Mouse (Mus musculus) liver, embryonic 15.5 days (tissue): ENCODE measurements at regions not wholly inside any gene's neighbourhood (a gene's known extent, or its start where the extent isn't known, plus 50 kb on each side); places are given as distances from the start of the nearest gene placed in this dataset.

Experiments used
- ATAC-seq: fragments of 200-750 bp; cut with Nextera tagmentation; 2 replicates; pipeline ENCODE4 v1.8.0; 2017; ENCODE audit warnings: moderate number of reproducible peaks, mild to moderate bottlenecking, moderate library complexity; ENCODE audit not compliant: insufficient read depth
- H3K27ac ChIP-seq: fragments of 300-500 bp; sonication (generic); replicated peaks from 2 replicates; pipeline ENCODE4 v1.5.1; 2015; ENCODE audit warnings: mild to moderate bottlenecking, inconsistent platforms
- H3K27me3 ChIP-seq: fragments of 300-500 bp; sonication (generic); 2 replicates; pipeline ENCODE4 v1.6.1; 2015; ENCODE audit warnings: mild to moderate bottlenecking, inconsistent platforms
- H3K36me3 ChIP-seq: fragments of 300-500 bp; sonication (generic); replicated peaks from 2 replicates; pipeline ENCODE4 v1.6.1; 2015; ENCODE audit warnings: moderate library complexity, mild to moderate bottlenecking, inconsistent platforms
- H3K4me1 ChIP-seq: fragments of 300-500 bp; sonication (generic); replicated peaks from 2 replicates; pipeline ENCODE4 v1.6.1; 2015; ENCODE audit warnings: inconsistent platforms
- H3K4me2 ChIP-seq: fragments of 300-500 bp; sonication (generic); 2 replicates; pipeline ENCODE4 v1.6.1; 2015; ENCODE audit warnings: moderate library complexity, mild to moderate bottlenecking, inconsistent platforms
- H3K4me3 ChIP-seq: fragments of 300-500 bp; sonication (generic); replicated peaks from 2 replicates; pipeline ENCODE4 v1.5.1; 2015; ENCODE audit warnings: mild to moderate bottlenecking, inconsistent platforms
- H3K9ac ChIP-seq: fragments of 300-500 bp; sonication (generic); 2 replicates; pipeline ENCODE4 v1.6.1; 2015; ENCODE audit warnings: moderate library complexity, mild to moderate bottlenecking, inconsistent platforms
- H3K9me3 ChIP-seq: fragments of 300-500 bp; sonication (generic); replicated peaks from 2 replicates; pipeline ENCODE4 v1.6.1; 2016; ENCODE audit warnings: inconsistent platforms
- WGBS: fragments of 180-500 bp; shearing (Covaris S2); methylation state at CpG from one replicate; pipeline ENCODE4 v1.1.7; 2015; ENCODE audit warnings: mixed read lengths; ENCODE audit not compliant: insufficient replicate concordance; 5-methylcytosine and 5-hydroxymethylcytosine counted together

- Histone ChIP-seq H3K27ac (no peak overlapping the region), H3K36me3 (no peaks in the 10 kb centered on the region), H3K9me3 (no peaks in the 10 kb centered on the region), H3K27me3 (no peaks in the 10 kb centered on the region), H3K4me2 (no peak overlapping the region), H3K9ac (no peak overlapping the region), H3K4me3 (no peak overlapping the region), H3K4me1 (no peaks in the 10 kb centered on the region)
- 66% methylated on average over 12 of the region's 12 CpGs for WGBS
- no peak for ATAC-seq
These were observed 100.5 kb upstream of the Npvf start for GRCm38 (mm10) chr6:50754786-50755185.

- Histone ChIP-seq H3K4me1 (no peaks in the 10 kb centered on the region), H3K27ac (no peak overlapping the region), H3K4me2 (no peak overlapping the region), H3K27me3 (no peaks in the 10 kb centered on the region), H3K9me3 (no peaks in the 10 kb centered on the region), H3K9ac (no peak overlapping the region), H3K4me3 (no peak overlapping the region), H3K36me3 (no peaks in the 10 kb centered on the region)
- 51% methylated on average over 6 of the region's 6 CpGs for WGBS
- no peak for ATAC-seq
These were observed 106.1 kb upstream of the Npvf start for GRCm38 (mm10) chr6:50760367-50760766.

GRCm38 (mm10) chr6:50763121-50763520, 108.9 kb upstream of the Npvf start:
- 52% methylated on average over 4 of the region's 4 CpGs for WGBS

GRCm38 (mm10) chr6:50766442-50766915, 112.2 kb upstream of the Npvf start:
- H3K4me2 ChIP-seq, result 0 out of 2 replicates have a peak overlapping the region, but pooled peaks have one; percentile 16
- H3K27me3 ChIP-seq, result no peaks in the 10 kb centered on the region
- no peak overlapping the region for H3K9ac ChIP-seq
- no peaks in the 10 kb centered on the region for H3K36me3 ChIP-seq
- no peak overlapping the region for H3K27ac ChIP-seq
- H3K4me1 ChIP-seq, result no peaks in the 10 kb centered on the region
- 44% methylated on average over 14 of the region's 14 CpGs for WGBS
- H3K9me3 ChIP-seq, result no peaks in the 10 kb centered on the region
- no peak overlapping the region for H3K4me3 ChIP-seq
- ATAC-seq, result no peak

More at GRCm38 (mm10) chr6:50763121-50763520, 108.9 kb upstream of the Npvf start:
- Histone ChIP-seq H3K4me2 (no peak overlapping the region), H3K36me3 (no peaks in the 10 kb centered on the region), H3K4me3 (no peak overlapping the region), H3K27ac (no peak overlapping the region), H3K9me3 (no peaks in the 10 kb centered on the region), H3K27me3 (no peaks in the 10 kb centered on the region), H3K9ac (no peak overlapping the region), H3K4me1 (no peaks in the 10 kb centered on the region)
- no peak for ATAC-seq

- ATAC-seq, result no peak
- WGBS, result 63% methylated on average over 6 of the region's 6 CpGs
- H3K4me1 ChIP-seq, result no peaks in the 10 kb centered on the region
- H3K9me3 ChIP-seq, result no peaks in the 10 kb centered on the region
- H3K27ac ChIP-seq, result no peak overlapping the region
- H3K27me3 ChIP-seq, result no peaks in the 10 kb centered on the region
- no peak overlapping the region for H3K4me2 ChIP-seq
- no peak overlapping the region for H3K9ac ChIP-seq
- H3K4me3 ChIP-seq, result no peak overlapping the region
- no peaks in the 10 kb centered on the region for H3K36me3 ChIP-seq
These were observed 112.9 kb upstream of the Npvf start for GRCm38 (mm10) chr6:50767126-50767525.

- H3K27ac ChIP-seq, result no peak overlapping the region
- no peak for ATAC-seq
- H3K9ac ChIP-seq, result no peak overlapping the region
- no peaks in the 10 kb centered on the region for H3K9me3 ChIP-seq
- H3K4me2 ChIP-seq, result no peak overlapping the region
- H3K4me3 ChIP-seq, result no peak overlapping the region
- H3K36me3 ChIP-seq, result no peaks in the 10 kb centered on the region
- H3K4me1 ChIP-seq, result no peaks in the 10 kb centered on the region
- H3K27me3 ChIP-seq, result no peaks in the 10 kb centered on the region
- 55% methylated on average over 4 of the region's 4 CpGs for WGBS
These were observed 113.6 kb upstream of the Npvf start for GRCm38 (mm10) chr6:50767827-50768226.

GRCm38 (mm10) chr6:50769101-50769500, 114.9 kb upstream of the Npvf start:
- H3K27ac ChIP-seq, result no peak overlapping the region
- H3K36me3 ChIP-seq, result no peaks in the 10 kb centered on the region
- H3K9me3 ChIP-seq, result no peaks in the 10 kb centered on the region
- no peak for ATAC-seq
- no peaks in the 10 kb centered on the region for H3K4me1 ChIP-seq
- H3K9ac ChIP-seq, result no peak overlapping the region
- no peak overlapping the region for H3K4me2 ChIP-seq
- WGBS, result 60% methylated on average over 2 of the region's 2 CpGs
- no peaks in the 10 kb centered on the region for H3K27me3 ChIP-seq
- no peak overlapping the region for H3K4me3 ChIP-seq

GRCm38 (mm10) chr6:50770481-50770880, 116.2 kb upstream of the Npvf start:
- Histone ChIP-seq H3K4me2 (no peak overlapping the region), H3K4me3 (no peak overlapping the region), H3K4me1 (no peaks in the 10 kb centered on the region), H3K27me3 (no peaks in the 10 kb centered on the region), H3K9ac (no peak overlapping the region), H3K27ac (no peak overlapping the region), H3K36me3 (no peaks in the 10 kb centered on the region), H3K9me3 (no peaks in the 10 kb centered on the region)
- 67% methylated on average over 3 of the region's 3 CpGs for WGBS
- no peak for ATAC-seq

- no peaks in the 10 kb centered on the region for H3K36me3 ChIP-seq
- no peak overlapping the region for H3K9ac ChIP-seq
- H3K27ac ChIP-seq, result no peak overlapping the region
- H3K27me3 ChIP-seq, result peaks cover 3% of the 10 kb centered on the region; the same call in 1 of the 2 replicates
- 67% methylated on average over 4 of the region's 4 CpGs for WGBS
- ATAC-seq, result no peak
- no peak overlapping the region for H3K4me2 ChIP-seq
- no peak overlapping the region for H3K4me3 ChIP-seq
- H3K4me1 ChIP-seq, result no peaks in the 10 kb centered on the region
- no peaks in the 10 kb centered on the region for H3K9me3 ChIP-seq
These were observed 121.4 kb upstream of the Npvf start for GRCm38 (mm10) chr6:50775637-50776036.

GRCm38 (mm10) chr6:50776236-50776832, 122.1 kb upstream of the Npvf start:
- Histone ChIP-seq H3K36me3 (no peaks in the 10 kb centered on the region), H3K27me3 (peaks cover 3% of the 10 kb centered on the region; the same call in 1 of the 2 replicates), H3K27ac (no peak overlapping the region), H3K4me2 (no peak overlapping the region), H3K4me3 (no peak overlapping the region), H3K9me3 (no peaks in the 10 kb centered on the region), H3K4me1 (no peaks in the 10 kb centered on the region), H3K9ac (no peak overlapping the region)
- ATAC-seq, result no peak
- WGBS, result 57% methylated on average over 11 of the region's 11 CpGs

GRCm38 (mm10) chr6:50776931-50777495, 122.8 kb upstream of the Npvf start:
- no peak overlapping the region for H3K27ac ChIP-seq
- peaks cover 3% of the 10 kb centered on the region; the same call in 1 of the 2 replicates for H3K27me3 ChIP-seq
- 24% methylated on average over 10 of the region's 10 CpGs for WGBS
- no peak overlapping the region for H3K4me3 ChIP-seq
- H3K9me3 ChIP-seq, result no peaks in the 10 kb centered on the region
- no peak overlapping the region for H3K4me2 ChIP-seq
- no peaks in the 10 kb centered on the region for H3K36me3 ChIP-seq
- H3K9ac ChIP-seq, result no peak overlapping the region
- no peaks in the 10 kb centered on the region for H3K4me1 ChIP-seq
- ATAC-seq, result no peak

GRCm38 (mm10) chr6:50777827-50778226, 123.6 kb upstream of the Npvf start:
- Histone ChIP-seq H3K27me3 (peaks cover 3% of the 10 kb centered on the region; the same call in 1 of the 2 replicates), H3K36me3 (no peaks in the 10 kb centered on the region), H3K4me1 (no peaks in the 10 kb centered on the region), H3K9ac (no peak overlapping the region), H3K4me3 (no peak overlapping the region), H3K4me2 (no peak overlapping the region), H3K9me3 (no peaks in the 10 kb centered on the region), H3K27ac (no peak overlapping the region)
- WGBS, result 52% methylated on average over 4 of the region's 4 CpGs
- no peak for ATAC-seq
